Mouse (Mus musculus) midbrain, embryonic 11.5 days (tissue): ENCODE measurements at regions not wholly inside any gene's neighbourhood (a gene's known extent, or its start where the extent isn't known, plus 50 kb on each side); places are given as distances from the start of the nearest gene placed in this dataset.

ENCODE experiments used
- ATAC-seq: fragments of 200-750 bp; cut with Nextera tagmentation; 2 replicates; pipeline ENCODE4 v1.8.0; 2017; ENCODE audit warnings: moderate TSS enrichment, moderate library complexity; ENCODE audit not compliant: low FRiP score
- DNase-seq: peaks from one replicate; pipeline ENCODE4 v3.0.0; 2015; ENCODE audit warnings: low spot score; ENCODE audit errors: missing footprints
- H3K27ac ChIP-seq: fragments of 300-500 bp; sonication (generic); 2 replicates; pipeline ENCODE4 v1.5.1; 2014; ENCODE audit warnings: low read depth, low read length
- H3K27me3 ChIP-seq: fragments of 300-500 bp; sonication (generic); 2 replicates; pipeline ENCODE4 v1.6.1; 2014; ENCODE audit warnings: mild to moderate bottlenecking, low read length, moderate library complexity, mixed read lengths; ENCODE audit not compliant: control insufficient read depth, insufficient read depth
- H3K36me3 ChIP-seq: fragments of 300-500 bp; sonication (generic); 2 replicates; pipeline ENCODE4 v1.6.1; 2014; ENCODE audit warnings: mild to moderate bottlenecking, low read length, moderate library complexity, mixed read lengths; ENCODE audit not compliant: control insufficient read depth, insufficient read depth
- H3K4me1 ChIP-seq: fragments of 300-500 bp; sonication (generic); 2 replicates; pipeline ENCODE4 v1.6.1; 2014; ENCODE audit warnings: low read length; ENCODE audit not compliant: control insufficient read depth, insufficient read depth
- H3K4me2 ChIP-seq: fragments of 300-500 bp; sonication (generic); 2 replicates; pipeline ENCODE4 v1.6.1; 2014; ENCODE audit warnings: mild to moderate bottlenecking, moderate library complexity
- H3K4me3 ChIP-seq: fragments of 300-500 bp; sonication (generic); 2 replicates; pipeline ENCODE4 v1.5.1; 2014; ENCODE audit warnings: low read depth, low read length
- H3K9ac ChIP-seq: fragments of 300-500 bp; sonication (generic); 2 replicates; pipeline ENCODE4 v1.6.1; 2014; ENCODE audit warnings: low read length
- H3K9me3 ChIP-seq: fragments of 300-500 bp; sonication (generic); 2 replicates; pipeline ENCODE4 v1.6.1; 2016; ENCODE audit warnings: low read length; ENCODE audit not compliant: control insufficient read depth
- WGBS: fragments of 180-500 bp; shearing (Covaris S2); extraction: QIAGEN DNeasy Blood & Tissue Kit; methylation state at CpG from one replicate; pipeline ENCODE4 v1.1.7; 2014; 5-methylcytosine and 5-hydroxymethylcytosine counted together

GRCm38 (mm10) chr9:47957881-47958280 is 203.9 kb upstream of the Nxpe4 start:
- Histone ChIP-seq H3K4me2 (no peak overlapping the region), H3K27me3 (no peaks in the 10 kb centered on the region), H3K9ac (no peak overlapping the region), H3K27ac (no peak overlapping the region), H3K36me3 (no peaks in the 10 kb centered on the region), H3K9me3 (no peaks in the 10 kb centered on the region; the same call in 1 of the 2 replicates), H3K4me3 (no peak overlapping the region), H3K4me1 (no peaks in the 10 kb centered on the region)
- DNase-seq (no peak), ATAC-seq (no peak)
- WGBS, result 94% methylated on average over 3 of the region's 3 CpGs

- 91% methylated on average over 6 of the region's 6 CpGs for WGBS
- no peak for ATAC-seq
- no peak overlapping the region for H3K9ac ChIP-seq
These were observed 203.0 kb upstream of the Nxpe4 start for GRCm38 (mm10) chr9:47958861-47959260.

GRCm38 (mm10) chr9:47961176-47961575 is 200.6 kb upstream of the Nxpe4 start:
- DNase-seq (no peak), ATAC-seq (no peak)
- Histone ChIP-seq H3K4me3 (no peak overlapping the region), H3K27ac (no peak overlapping the region), H3K36me3 (no peaks in the 10 kb centered on the region), H3K9me3 (no peaks in the 10 kb centered on the region), H3K4me1 (no peaks in the 10 kb centered on the region), H3K27me3 (no peaks in the 10 kb centered on the region), H3K4me2 (no peak overlapping the region), H3K9ac (no peak overlapping the region)
- WGBS, result 78% methylated on average over 4 of the region's 4 CpGs

More at GRCm38 (mm10) chr9:47958861-47959260, 203.0 kb upstream of the Nxpe4 start:
- Histone ChIP-seq H3K4me3 (no peak overlapping the region), H3K27ac (no peak overlapping the region), H3K9me3 (no peaks in the 10 kb centered on the region), H3K4me2 (no peak overlapping the region), H3K27me3 (no peaks in the 10 kb centered on the region), H3K4me1 (no peaks in the 10 kb centered on the region), H3K36me3 (no peaks in the 10 kb centered on the region)
- no peak for DNase-seq

GRCm38 (mm10) chr9:47962161-47962560 is 199.7 kb upstream of the Nxpe4 start:
- 61% methylated on average over 4 of the region's 4 CpGs for WGBS
- DNase-seq (no peak), ATAC-seq (no peak)
- Histone ChIP-seq H3K4me3 (no peak overlapping the region), H3K4me2 (no peak overlapping the region), H3K36me3 (no peaks in the 10 kb centered on the region), H3K9ac (no peak overlapping the region), H3K27ac (no peak overlapping the region), H3K27me3 (no peaks in the 10 kb centered on the region), H3K9me3 (no peaks in the 10 kb centered on the region), H3K4me1 (no peaks in the 10 kb centered on the region)

- WGBS, result 79% methylated on average over 4 of the region's 4 CpGs
- Histone ChIP-seq H3K9ac (no peak overlapping the region), H3K4me2 (no peak overlapping the region), H3K9me3 (no peaks in the 10 kb centered on the region), H3K36me3 (no peaks in the 10 kb centered on the region), H3K4me1 (no peaks in the 10 kb centered on the region), H3K4me3 (no peak overlapping the region), H3K27me3 (no peaks in the 10 kb centered on the region), H3K27ac (no peak overlapping the region)
- DNase-seq, result no peak
- ATAC-seq, result no peak
These were observed 199.2 kb upstream of the Nxpe4 start for GRCm38 (mm10) chr9:47962589-47962988.

- H3K4me2 ChIP-seq, result no peak overlapping the region
- ATAC-seq (no peak), DNase-seq (no peak)
- no peak overlapping the region for H3K9ac ChIP-seq
- no peaks in the 10 kb centered on the region for H3K27me3 ChIP-seq
- 86% methylated on average over 12 of the region's 12 CpGs for WGBS
- no peaks in the 10 kb centered on the region for H3K36me3 ChIP-seq
- no peak overlapping the region for H3K4me3 ChIP-seq
- H3K27ac ChIP-seq, result no peak overlapping the region
- no peaks in the 10 kb centered on the region for H3K4me1 ChIP-seq
- no peaks in the 10 kb centered on the region for H3K9me3 ChIP-seq
These were observed 188.7 kb upstream of the Nxpe4 start for GRCm38 (mm10) chr9:47973130-47973529.

GRCm38 (mm10) chr9:47985356-47986111 is 176.3 kb upstream of the Nxpe4 start:
- Histone ChIP-seq H3K36me3 (no peaks in the 10 kb centered on the region), H3K27me3 (no peaks in the 10 kb centered on the region), H3K9ac (no peak overlapping the region), H3K27ac (no peak overlapping the region), H3K9me3 (no peaks in the 10 kb centered on the region), H3K4me2 (no peak overlapping the region), H3K4me3 (no peak overlapping the region), H3K4me1 (peaks cover 7% of the 10 kb centered on the region)
- DNase-seq, result no peak
- 0 out of 2 replicates have a peak, but pooled peaks have one; percentile 30 for ATAC-seq
- 59% methylated on average over 11 of the region's 11 CpGs for WGBS

- 96% methylated on average over 4 of the region's 4 CpGs for WGBS
- ATAC-seq, result no peak
These were observed 174.6 kb upstream of the Nxpe4 start for GRCm38 (mm10) chr9:47987266-47987665.

GRCm38 (mm10) chr9:47994671-47995070 is 167.2 kb upstream of the Nxpe4 start:
- no peaks in the 10 kb centered on the region for H3K9me3 ChIP-seq
- H3K4me3 ChIP-seq, result no peak overlapping the region
- DNase-seq (no peak), ATAC-seq (no peak)
- WGBS, result 81% methylated on average over 4 of the region's 4 CpGs
- H3K27me3 ChIP-seq, result no peaks in the 10 kb centered on the region
- no peak overlapping the region for H3K4me2 ChIP-seq
- H3K27ac ChIP-seq, result no peak overlapping the region
- H3K36me3 ChIP-seq, result no peaks in the 10 kb centered on the region
- H3K4me1 ChIP-seq, result no peaks in the 10 kb centered on the region
- no peak overlapping the region for H3K9ac ChIP-seq

More at GRCm38 (mm10) chr9:47987266-47987665, 174.6 kb upstream of the Nxpe4 start:
- Histone ChIP-seq H3K9me3 (no peaks in the 10 kb centered on the region), H3K4me1 (peaks cover 7% of the 10 kb centered on the region), H3K27ac (no peak overlapping the region), H3K9ac (no peak overlapping the region), H3K4me3 (no peak overlapping the region), H3K27me3 (no peaks in the 10 kb centered on the region), H3K4me2 (no peak overlapping the region), H3K36me3 (no peaks in the 10 kb centered on the region)
- no peak for DNase-seq
